Mouse (Mus musculus): ENCODE measurements around the gene Hils1. TPM values are rescaled to one million over a fixed set of nuclear protein-coding genes. Genes with fewer than 3 reads are reported as not detected.

Gene Hils1
- not detected in 2 replicates for polyA plus RNA-seq (2016; fragmentation: Nextera tagmentation; extraction: Ambion mirVana)

- Histone ChIP-seq H3K9me3 (no peaks in the 10 kb centered on the region), H3K36me3 (replicated peaks) (no peaks in the 10 kb centered on the region), H3K27ac (replicated peaks) (no peak within 1 kb of the TSS), H3K4me1 (peaks cover 12% of the 10 kb centered on the region), H3K27me3 (replicated peaks; ENCODE audit: low read depth, poor library complexity, severe bottlenecking) (peaks cover 27% of the 10 kb centered on the region), H3K4me3 (no peak within 1 kb of the TSS)
- no peak for DNase-seq (ENCODE audit: low spot score)
- WGBS, result 49% methylated on average over 4 of the region's 4 CpGs
Observed at GRCm38 (mm10) chr11:94967419-94967818, at the start of gene Hils1. TSS of gene Hils1 (plus strand) at chr11:94967593.

- Histone ChIP-seq H3K4me1 (peaks cover 35% of the 10 kb centered on the region), H3K4me3 (no peak overlapping the region), H3K36me3 (replicated peaks) (no peaks in the 10 kb centered on the region), H3K9me3 (no peaks in the 10 kb centered on the region), H3K27ac (replicated peaks) (no peak overlapping the region), H3K27me3 (replicated peaks; ENCODE audit: low read depth, poor library complexity, severe bottlenecking) (peaks cover 7% of the 10 kb centered on the region; the same call in 1 of the 2 replicates)
- 80% methylated on average over 6 of the region's 6 CpGs for WGBS
- no peak for DNase-seq (ENCODE audit: low spot score)
Observed at GRCm38 (mm10) chr11:94917717-94918116, 49.7 kb upstream of the Hils1 start.

GRCm38 (mm10) chr11:94920996-94921401 is 46.4 kb upstream of the Hils1 start:
- no peak overlapping the region for H3K4me3 ChIP-seq
- DNase-seq (ENCODE audit: low spot score), result no peak
- peaks cover 2% of the 10 kb centered on the region; the same call in 1 of the 2 replicates for H3K27me3 ChIP-seq (replicated peaks; ENCODE audit: low read depth, poor library complexity, severe bottlenecking)
- 54% methylated on average over 6 of the region's 6 CpGs for WGBS
- H3K36me3 ChIP-seq (replicated peaks), result no peaks in the 10 kb centered on the region
- 0 out of 2 replicates have a peak overlapping the region, but pooled peaks have one; percentile 15 for H3K27ac ChIP-seq (replicated peaks)
- peaks cover 20% of the 10 kb centered on the region for H3K4me1 ChIP-seq
- H3K9me3 ChIP-seq, result no peaks in the 10 kb centered on the region

- Histone ChIP-seq H3K9me3 (no peaks in the 10 kb centered on the region), H3K27me3 (replicated peaks; ENCODE audit: low read depth, poor library complexity, severe bottlenecking) (no peaks in the 10 kb centered on the region), H3K36me3 (replicated peaks) (no peaks in the 10 kb centered on the region), H3K27ac (replicated peaks) (no peak overlapping the region), H3K4me1 (peaks cover 48% of the 10 kb centered on the region), H3K4me3 (no peak overlapping the region)
- 92% methylated on average over 4 of the region's 4 CpGs for WGBS
- no peak for DNase-seq (ENCODE audit: low spot score)
Observed at GRCm38 (mm10) chr11:94924977-94925376, 42.4 kb upstream of the Hils1 start.

- WGBS, result 69% methylated on average over 11 of the region's 11 CpGs
- H3K4me3 ChIP-seq, result no peak overlapping the region
- H3K27ac ChIP-seq (replicated peaks), result peak overlapping the region; percentile 37; the same call in 1 of the 2 replicates
- H3K9me3 ChIP-seq, result no peaks in the 10 kb centered on the region
- H3K27me3 ChIP-seq (replicated peaks; ENCODE audit: low read depth, poor library complexity, severe bottlenecking), result peaks cover 2% of the 10 kb centered on the region; the same call in 1 of the 2 replicates
- H3K36me3 ChIP-seq (replicated peaks), result no peaks in the 10 kb centered on the region
- H3K4me1 ChIP-seq, result peaks cover 47% of the 10 kb centered on the region
- DNase-seq (ENCODE audit: low spot score), result no peak
Observed at GRCm38 (mm10) chr11:94926431-94926830, 41.0 kb upstream of the Hils1 start.

GRCm38 (mm10) chr11:94927771-94928291 is 39.6 kb upstream of the Hils1 start:
- Histone ChIP-seq H3K9me3 (no peaks in the 10 kb centered on the region), H3K27ac (replicated peaks) (peak overlapping the region; percentile 83), H3K36me3 (replicated peaks) (no peaks in the 10 kb centered on the region), H3K4me1 (peaks cover 51% of the 10 kb centered on the region), H3K4me3 (no peak overlapping the region), H3K27me3 (replicated peaks; ENCODE audit: low read depth, poor library complexity, severe bottlenecking) (peaks cover 16% of the 10 kb centered on the region)
- 31% methylated on average over 5 of the region's 5 CpGs for WGBS
- no peak for DNase-seq (ENCODE audit: low spot score)

- 5% methylated on average over 13 of the region's 13 CpGs for WGBS
- peak overlapping the region; percentile 83 for H3K27ac ChIP-seq (replicated peaks)
- peak; percentile 98 for DNase-seq (ENCODE audit: low spot score)
- peak overlapping the region; percentile 36 for H3K4me3 ChIP-seq
- no peaks in the 10 kb centered on the region for H3K36me3 ChIP-seq (replicated peaks)
- H3K9me3 ChIP-seq, result no peaks in the 10 kb centered on the region
- peaks cover 26% of the 10 kb centered on the region for H3K27me3 ChIP-seq (replicated peaks; ENCODE audit: low read depth, poor library complexity, severe bottlenecking)
- H3K4me1 ChIP-seq, result peaks cover 60% of the 10 kb centered on the region
Observed at GRCm38 (mm10) chr11:94928820-94929219, 38.6 kb upstream of the Hils1 start.

- H3K4me3 ChIP-seq, result 0 out of 2 replicates have a peak overlapping the region, but pooled peaks have one; percentile 36
- peaks cover 34% of the 10 kb centered on the region for H3K27me3 ChIP-seq (replicated peaks; ENCODE audit: low read depth, poor library complexity, severe bottlenecking)
- DNase-seq (ENCODE audit: low spot score), result peak; percentile 36
- peak overlapping the region; percentile 83 for H3K27ac ChIP-seq (replicated peaks)
- 36% methylated on average over 9 of the region's 9 CpGs for WGBS
- no peaks in the 10 kb centered on the region for H3K9me3 ChIP-seq
- no peaks in the 10 kb centered on the region for H3K36me3 ChIP-seq (replicated peaks)
- H3K4me1 ChIP-seq, result peaks cover 68% of the 10 kb centered on the region
Observed at GRCm38 (mm10) chr11:94929599-94929998, 37.8 kb upstream of the Hils1 start.

- 42% methylated on average over 4 of the region's 4 CpGs for WGBS
- peak overlapping the region; percentile 83 for H3K27ac ChIP-seq (replicated peaks)
- peak; percentile 56 for DNase-seq (ENCODE audit: low spot score)
- H3K4me3 ChIP-seq, result no peak overlapping the region
- H3K27me3 ChIP-seq (replicated peaks; ENCODE audit: low read depth, poor library complexity, severe bottlenecking), result peaks cover 39% of the 10 kb centered on the region
- no peaks in the 10 kb centered on the region for H3K9me3 ChIP-seq
- H3K4me1 ChIP-seq, result peaks cover 74% of the 10 kb centered on the region
- H3K36me3 ChIP-seq (replicated peaks), result no peaks in the 10 kb centered on the region
Observed at GRCm38 (mm10) chr11:94930151-94930550, 37.2 kb upstream of the Hils1 start.

- Histone ChIP-seq H3K36me3 (replicated peaks) (no peaks in the 10 kb centered on the region), H3K9me3 (no peaks in the 10 kb centered on the region), H3K4me3 (peak overlapping the region; percentile 14; the same call in 1 of the 2 replicates), H3K4me1 (peaks cover 80% of the 10 kb centered on the region), H3K27me3 (replicated peaks; ENCODE audit: low read depth, poor library complexity, severe bottlenecking) (peaks cover 71% of the 10 kb centered on the region), H3K27ac (replicated peaks) (peak overlapping the region; percentile 78)
- DNase-seq (ENCODE audit: low spot score), result peak; percentile 58
- 13% methylated on average over 8 of the region's 8 CpGs for WGBS
Observed at GRCm38 (mm10) chr11:94933584-94933983, 33.8 kb upstream of the Hils1 start.

- Histone ChIP-seq H3K27ac (replicated peaks) (peak overlapping the region; percentile 78), H3K4me3 (no peak overlapping the region), H3K36me3 (replicated peaks) (peaks cover under 1% of the 10 kb centered on the region; the same call in 1 of the 2 replicates), H3K9me3 (no peaks in the 10 kb centered on the region), H3K27me3 (replicated peaks; ENCODE audit: low read depth, poor library complexity, severe bottlenecking) (peaks cover 81% of the 10 kb centered on the region), H3K4me1 (peaks cover 71% of the 10 kb centered on the region)
- no peak for DNase-seq (ENCODE audit: low spot score)
- 32% methylated on average over 11 of the region's 11 CpGs for WGBS
Observed at GRCm38 (mm10) chr11:94934526-94934925, 32.9 kb upstream of the Hils1 start.

GRCm38 (mm10) chr11:94936045-94936444 is 31.3 kb upstream of the Hils1 start, which contains the start of gene Col1a1:
TSS of gene Col1a1 (plus strand) at chr11:94936224.
- peak; percentile 48 for DNase-seq (ENCODE audit: low spot score)
- Histone ChIP-seq H3K9me3 (no peaks in the 10 kb centered on the region), H3K4me1 (peaks cover 57% of the 10 kb centered on the region), H3K4me3 (peak within 1 kb of the TSS; percentile 60), H3K27me3 (replicated peaks; ENCODE audit: low read depth, poor library complexity, severe bottlenecking) (peaks cover 96% of the 10 kb centered on the region), H3K36me3 (replicated peaks) (peaks cover 16% of the 10 kb centered on the region; the same call in 1 of the 2 replicates), H3K27ac (replicated peaks) (peak within 1 kb of the TSS; percentile 75)
- 10% methylated on average over 19 of the region's 19 CpGs for WGBS

- no peaks in the 10 kb centered on the region for H3K9me3 ChIP-seq
- peaks cover 24% of the 10 kb centered on the region for H3K36me3 ChIP-seq (replicated peaks)
- under 1% methylated on average over 17 of the region's 17 CpGs for WGBS
- H3K4me1 ChIP-seq, result peaks cover 57% of the 10 kb centered on the region
- H3K4me3 ChIP-seq, result peak overlapping the region; percentile 60
- H3K27ac ChIP-seq (replicated peaks), result peak overlapping the region; percentile 75
- peaks cover 98% of the 10 kb centered on the region for H3K27me3 ChIP-seq (replicated peaks; ENCODE audit: low read depth, poor library complexity, severe bottlenecking)
- peak; percentile 92 for DNase-seq (ENCODE audit: low spot score)
Observed at GRCm38 (mm10) chr11:94936851-94937295, 30.5 kb upstream of the Hils1 start.

All from embryonic facial prominence, embryonic 10.5 days (tissue).